Mouse (Mus musculus) liver, embryonic 11.5 days (tissue): ENCODE results near the gene Ifnab. TPM values are rescaled to one million over a fixed set of nuclear protein-coding genes. Genes with fewer than 3 reads are reported as not detected.

Experiments
- ATAC-seq: fragments of 200-750 bp; cut with Nextera tagmentation; replicated peaks from 2 replicates; pipeline ENCODE4 v1.8.0; 2017; ENCODE audit warnings: moderate number of reproducible peaks, mild to moderate bottlenecking, moderate TSS enrichment, moderate library complexity; ENCODE audit not compliant: low FRiP score
- DNase-seq: peaks from one replicate; pipeline ENCODE4 v3.0.0-alpha.2; 2017; ENCODE audit warnings: low spot score
- H3K27ac ChIP-seq: fragments of 300-500 bp; sonication (generic); 2 replicates; pipeline ENCODE4 v1.5.1; 2014; ENCODE audit warnings: mild to moderate bottlenecking, low read depth, low read length, control low read depth
- H3K27me3 ChIP-seq: fragments of 300-500 bp; sonication (generic); replicated peaks from 2 replicates; pipeline ENCODE4 v1.6.1; 2014; ENCODE audit warnings: low read length, mixed read lengths; ENCODE audit not compliant: control insufficient read depth, insufficient read depth
- H3K36me3 ChIP-seq: fragments of 300-500 bp; sonication (generic); 2 replicates; pipeline ENCODE4 v1.6.1; 2014; ENCODE audit warnings: mild to moderate bottlenecking, low read length, moderate library complexity, mixed read lengths; ENCODE audit not compliant: control insufficient read depth, insufficient read depth
- H3K4me1 ChIP-seq: fragments of 300-500 bp; sonication (generic); replicated peaks from 2 replicates; pipeline ENCODE4 v1.6.1; 2014; ENCODE audit warnings: low read length, mixed read lengths; ENCODE audit not compliant: control insufficient read depth, insufficient read depth
- H3K4me2 ChIP-seq: fragments of 300-500 bp; sonication (generic); 2 replicates; pipeline ENCODE4 v1.6.1; 2014; ENCODE audit warnings: mild to moderate bottlenecking, control low read depth, moderate library complexity
- H3K4me3 ChIP-seq: fragments of 300-500 bp; sonication (generic); 2 replicates; pipeline ENCODE4 v1.5.1; 2014; ENCODE audit warnings: low read depth, low read length, control low read depth
- H3K9ac ChIP-seq: fragments of 300-500 bp; sonication (generic); 2 replicates; pipeline ENCODE4 v1.6.1; 2014; ENCODE audit warnings: low read depth, low read length, control low read depth
- H3K9me3 ChIP-seq: fragments of 300-500 bp; sonication (generic); 2 replicates; pipeline ENCODE4 v1.6.1; 2016; ENCODE audit warnings: low read length, inconsistent platforms, mixed read lengths; ENCODE audit not compliant: control insufficient read depth
- WGBS: fragments of 180-500 bp; shearing (Covaris S2); extraction: QIAGEN DNeasy Blood & Tissue Kit; methylation state at CpG from one replicate; pipeline ENCODE4 v1.1.7; 2014; 5-methylcytosine and 5-hydroxymethylcytosine counted together
- polyA plus RNA-seq: library from polyadenylated mRNA; unstranded; fragments of >200 nt; fragmentation: Nextera tagmentation; extraction: Ambion mirVana; gene quantifications from 2 replicates; pipeline ENCODE4 v1.2.1, GENCODE M21; 2014

The Ifnab gene
- polyA plus RNA-seq, 1 experiment from 2014 or later = not detected

GRCm38 (mm10) chr4:88715059-88715458 lies 23.9 kb upstream of the Ifnab start:
- peaks cover 8% of the 10 kb centered on the region for H3K4me1 ChIP-seq
- H3K4me3 ChIP-seq = no peak overlapping the region
- H3K27me3 ChIP-seq = no peaks in the 10 kb centered on the region
- H3K27ac ChIP-seq = no peak overlapping the region
- DNase-seq (no peak), ATAC-seq (no peak)
- H3K9me3 ChIP-seq = no peaks in the 10 kb centered on the region
- no peak overlapping the region for H3K9ac ChIP-seq
- H3K4me2 ChIP-seq = no peak overlapping the region
- peaks cover 14% of the 10 kb centered on the region for H3K36me3 ChIP-seq

- Histone ChIP-seq H3K9me3 (no peaks in the 10 kb centered on the region), H3K4me2 (no peak overlapping the region), H3K36me3 (peaks cover 12% of the 10 kb centered on the region), H3K4me3 (no peak overlapping the region), H3K4me1 (peaks cover 6% of the 10 kb centered on the region), H3K27me3 (no peaks in the 10 kb centered on the region), H3K9ac (no peak overlapping the region), H3K27ac (no peak overlapping the region)
- 77% methylated on average over 1 of the region's 1 CpGs for WGBS
- DNase-seq = no peak
- ATAC-seq = no peak
These were observed 23.1 kb upstream of the Ifnab start for GRCm38 (mm10) chr4:88714281-88714680.

GRCm38 (mm10) chr4:88707128-88707826 lies 16.1 kb upstream of the Ifnab start:
- Histone ChIP-seq H3K4me3 (no peak overlapping the region), H3K36me3 (no peaks in the 10 kb centered on the region), H3K4me2 (no peak overlapping the region), H3K9me3 (no peaks in the 10 kb centered on the region), H3K9ac (no peak overlapping the region), H3K4me1 (no peaks in the 10 kb centered on the region), H3K27me3 (no peaks in the 10 kb centered on the region), H3K27ac (no peak overlapping the region)
- ATAC-seq (no peak), DNase-seq (no peak)
- WGBS = 89% methylated on average over 1 of the region's 1 CpGs

GRCm38 (mm10) chr4:88705924-88706323 lies 14.8 kb upstream of the Ifnab start:
- no peaks in the 10 kb centered on the region for H3K27me3 ChIP-seq
- H3K36me3 ChIP-seq = no peaks in the 10 kb centered on the region
- no peaks in the 10 kb centered on the region for H3K9me3 ChIP-seq
- H3K4me2 ChIP-seq = no peak overlapping the region
- H3K9ac ChIP-seq = no peak overlapping the region
- DNase-seq (no peak), ATAC-seq (no peak)
- no peak overlapping the region for H3K27ac ChIP-seq
- H3K4me3 ChIP-seq = no peak overlapping the region
- no peaks in the 10 kb centered on the region for H3K4me1 ChIP-seq
- WGBS = 27% methylated on average over 3 of the region's 3 CpGs

- no peak overlapping the region for H3K9ac ChIP-seq
- H3K36me3 ChIP-seq = no peaks in the 10 kb centered on the region
- WGBS = 71% methylated on average over 1 of the region's 1 CpGs
- H3K9me3 ChIP-seq = no peaks in the 10 kb centered on the region
- no peaks in the 10 kb centered on the region; the same call in 1 of the 2 replicates for H3K27me3 ChIP-seq
- no peaks in the 10 kb centered on the region for H3K4me1 ChIP-seq
- no peak overlapping the region for H3K4me3 ChIP-seq
- ATAC-seq = no peak
- DNase-seq = no peak
- H3K4me2 ChIP-seq = no peak overlapping the region
- H3K27ac ChIP-seq = no peak overlapping the region
These were observed 8.1 kb upstream of the Ifnab start for GRCm38 (mm10) chr4:88699301-88699700.

GRCm38 (mm10) chr4:88698781-88699180 lies 7.6 kb upstream of the Ifnab start:
- H3K27ac ChIP-seq = no peak overlapping the region
- ATAC-seq (no peak), DNase-seq (no peak)
- no peak overlapping the region for H3K9ac ChIP-seq
- no peaks in the 10 kb centered on the region for H3K4me1 ChIP-seq
- no peak overlapping the region for H3K4me2 ChIP-seq
- H3K4me3 ChIP-seq = no peak overlapping the region
- no peaks in the 10 kb centered on the region for H3K9me3 ChIP-seq
- H3K36me3 ChIP-seq = no peaks in the 10 kb centered on the region
- H3K27me3 ChIP-seq = no peaks in the 10 kb centered on the region; the same call in 1 of the 2 replicates
- 65% methylated on average over 5 of the region's 5 CpGs for WGBS

- ATAC-seq (no peak), DNase-seq (no peak)
- Histone ChIP-seq H3K27ac (no peak overlapping the region), H3K9me3 (no peaks in the 10 kb centered on the region), H3K4me2 (no peak overlapping the region), H3K27me3 (no peaks in the 10 kb centered on the region; the same call in 1 of the 2 replicates), H3K4me3 (no peak overlapping the region), H3K9ac (no peak overlapping the region), H3K36me3 (no peaks in the 10 kb centered on the region), H3K4me1 (no peaks in the 10 kb centered on the region)
- whole genome bisulfite sequencing = 81% methylated on average over 4 of the region's 4 CpGs
These were observed 6.6 kb upstream of the Ifnab start for GRCm38 (mm10) chr4:88697753-88698152.

GRCm38 (mm10) chr4:88697108-88697507 lies 5.9 kb upstream of the Ifnab start:
- Histone ChIP-seq H3K27me3 (no peaks in the 10 kb centered on the region; the same call in 1 of the 2 replicates), H3K4me2 (no peak overlapping the region), H3K9me3 (no peaks in the 10 kb centered on the region), H3K36me3 (no peaks in the 10 kb centered on the region), H3K9ac (no peak overlapping the region), H3K4me3 (no peak overlapping the region), H3K27ac (no peak overlapping the region), H3K4me1 (no peaks in the 10 kb centered on the region)
- no peak for ATAC-seq
- no peak for DNase-seq
- 57% methylated on average over 6 of the region's 6 CpGs for WGBS

GRCm38 (mm10) chr4:88696237-88696884 lies 5.2 kb upstream of the Ifnab start:
- H3K27ac ChIP-seq = no peak overlapping the region
- H3K27me3 ChIP-seq = no peaks in the 10 kb centered on the region; the same call in 1 of the 2 replicates
- no peak overlapping the region for H3K4me2 ChIP-seq
- H3K36me3 ChIP-seq = no peaks in the 10 kb centered on the region
- H3K4me3 ChIP-seq = no peak overlapping the region
- ATAC-seq (peak; percentile 67), DNase-seq (peak; percentile 63)
- H3K9me3 ChIP-seq = no peaks in the 10 kb centered on the region
- H3K4me1 ChIP-seq = no peaks in the 10 kb centered on the region
- 22% methylated on average over 3 of the region's 3 CpGs for WGBS
- no peak overlapping the region for H3K9ac ChIP-seq
